Mouse (Mus musculus): ENCODE measurements around the gene Fhl3.
"Not testable (repeated sequence)": the region's sequence is repeated elsewhere in the genome, so short reads cannot be mapped to it uniquely, and the experiment has no call there.

Fhl3 gene

GRCm38 (mm10) chr4:124709961-124710446, 9.5 kb downstream of the Fhl3 start:
- DNase-seq: peak; percentile 57 to 65

DNA sequence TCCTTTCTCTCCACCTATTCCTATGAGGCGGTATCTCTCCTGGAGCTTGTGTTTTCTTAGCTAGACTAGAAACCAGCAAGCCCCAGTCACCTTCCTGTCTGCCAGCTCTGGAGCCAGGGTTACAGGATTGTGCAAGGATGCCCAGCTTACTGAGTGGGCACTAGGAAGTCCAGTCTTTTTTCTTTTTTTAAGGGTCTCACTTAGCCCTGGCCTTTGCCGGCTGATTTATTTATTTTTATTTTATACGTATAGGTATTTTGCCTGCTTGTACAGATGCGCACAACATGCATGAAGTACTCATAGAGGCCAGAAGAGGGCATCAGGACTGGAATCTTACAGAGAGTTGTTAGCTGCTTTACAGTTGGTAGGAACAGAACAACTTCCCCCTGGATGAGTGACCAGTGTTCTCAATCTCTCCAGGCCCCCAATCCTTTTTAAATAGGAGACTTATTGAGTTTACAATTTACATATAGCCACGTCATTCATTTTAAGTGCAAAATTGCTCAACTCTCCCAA, 10.3 kb downstream of the Fhl3 start:
- peak; percentile 37 to 62 for DNase-seq

- no peak for DNase-seq
Observed at GRCm38 (mm10) chr4:124712618-124713017, 12.1 kb downstream of the Fhl3 start.

DNA sequence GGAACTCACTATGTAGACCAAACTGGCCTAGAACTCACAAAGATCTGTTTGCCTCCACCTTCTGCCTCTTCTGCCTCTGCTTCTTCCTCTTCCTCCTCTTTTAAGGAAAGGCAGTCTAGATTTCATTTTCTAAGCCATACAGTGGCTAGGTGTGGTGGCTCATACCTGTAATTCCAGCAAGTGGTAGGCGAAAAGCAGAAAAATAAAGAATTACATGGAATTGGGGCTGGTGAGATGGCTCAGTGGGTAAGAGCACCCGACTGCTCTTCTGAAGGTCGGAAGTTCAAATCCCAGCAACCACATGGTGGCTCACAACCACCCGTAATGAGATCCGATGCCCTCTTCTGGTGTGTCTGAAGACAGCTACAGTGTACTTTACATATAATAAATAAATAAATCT, 13.3 kb downstream of the Fhl3 start:
- DNase-seq: not testable (repeated sequence)

DNA sequence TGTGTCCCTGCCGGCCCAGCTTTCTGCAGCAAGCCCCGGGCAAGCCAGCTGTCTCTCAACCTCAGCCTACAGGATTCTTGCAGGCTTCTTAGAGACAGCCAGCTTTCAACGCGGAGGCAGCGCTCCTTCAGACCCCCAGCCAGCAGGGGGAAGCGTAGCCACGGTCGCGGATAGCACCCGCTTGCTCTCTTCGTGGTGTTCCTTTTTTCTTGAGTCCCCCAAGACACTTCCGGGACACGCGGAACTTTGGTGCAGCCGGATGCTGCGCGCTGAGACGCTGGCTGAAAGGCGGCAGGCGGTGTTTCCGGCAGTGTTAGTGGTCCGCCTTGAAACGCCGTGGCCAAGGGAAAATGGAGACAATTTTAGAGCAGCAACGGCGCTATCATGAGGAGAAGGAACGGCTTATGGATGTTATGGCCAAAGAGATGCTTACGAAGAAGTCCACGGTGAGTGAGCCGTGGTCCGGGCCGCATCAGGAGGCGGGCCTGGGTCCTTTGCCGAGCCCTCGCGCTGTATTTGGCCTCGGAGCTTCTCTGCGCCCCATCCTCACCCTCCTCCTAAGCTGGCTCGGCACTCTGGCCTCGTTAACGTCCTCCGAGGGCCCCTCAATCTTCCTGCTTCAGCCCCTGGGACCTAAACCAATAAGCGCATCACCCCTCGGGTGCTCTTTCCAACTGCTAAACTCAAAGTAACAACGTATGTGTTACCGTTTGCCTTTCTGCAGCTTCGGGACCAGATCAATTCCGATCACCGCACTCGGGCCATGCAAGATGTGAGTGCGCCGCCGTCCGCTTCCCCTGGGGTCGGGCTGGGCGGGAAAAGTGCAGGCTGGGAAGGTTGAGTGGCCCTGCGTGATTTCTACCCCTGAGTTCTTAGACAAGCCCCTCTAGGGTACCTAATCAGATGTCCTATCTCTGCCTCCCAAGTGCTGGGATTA, 14.3 kb downstream of the Fhl3 start, which contains the start of gene Sf3a3:
TSS of gene Sf3a3 (plus strand) at position 232 of the 937 bp plus-strand sequence.
- DNase-seq: peak; percentile 95 to 96

DNA sequence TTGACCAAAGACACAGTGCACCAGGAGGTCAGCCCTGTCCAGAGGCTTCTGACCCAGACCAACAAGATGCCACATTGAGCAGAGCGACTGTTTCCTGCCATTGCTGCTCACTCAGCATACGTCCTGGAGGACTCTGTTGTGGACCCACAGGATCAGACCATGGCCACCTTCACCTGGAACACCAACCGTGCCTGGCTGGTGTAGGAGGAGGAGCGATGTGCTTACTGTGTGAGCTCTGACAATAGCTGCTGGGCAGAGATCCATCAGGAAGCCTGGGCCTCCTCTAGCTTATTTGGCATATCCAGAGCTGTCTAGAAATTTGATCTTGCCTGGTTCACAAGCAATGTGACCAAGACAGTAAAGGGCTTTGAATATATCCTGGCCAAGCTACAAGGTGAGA, 18.6 kb downstream of the Fhl3 start:
- no peak for DNase-seq

GRCm38 (mm10) chr4:124726121-124726520, 25.6 kb downstream of the Fhl3 start:
- no peak for DNase-seq

GRCm38 (mm10) chr4:124736952-124737351, 36.5 kb downstream of the Fhl3 start:
- no peak for DNase-seq

- DNase-seq: no peak
Observed at GRCm38 (mm10) chr4:124737486-124737885, 37.0 kb downstream of the Fhl3 start.

DNA sequence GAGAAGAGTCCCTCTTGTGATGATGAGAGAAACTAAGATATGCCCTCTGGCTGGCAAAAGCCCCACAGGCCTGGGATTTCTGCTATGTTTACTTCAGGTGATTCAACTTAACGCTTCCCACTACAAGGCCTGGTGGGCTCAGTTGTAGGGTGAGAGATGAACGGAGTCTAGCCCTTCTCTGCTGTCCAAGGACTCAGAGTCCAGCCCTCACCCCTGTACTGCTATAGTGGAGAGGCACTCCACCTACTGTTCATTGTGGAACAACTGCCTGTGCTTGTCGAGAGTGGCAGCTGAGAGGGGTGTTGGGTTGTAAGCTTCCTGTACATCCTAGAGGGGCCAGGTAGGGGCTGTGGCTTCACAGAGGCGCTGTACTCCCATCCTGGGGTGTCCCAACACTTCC, 37.5 kb downstream of the Fhl3 start:
- DNase-seq: no peak

- DNase-seq: no peak
Observed at GRCm38 (mm10) chr4:124738783-124739182, 38.3 kb downstream of the Fhl3 start.

GRCm38 (mm10) chr4:124741376-124742343, 41.2 kb downstream of the Fhl3 start, which contains the start of gene Inpp5b:
TSS of gene Inpp5b (plus strand) at chr4:124741850.
- DNase-seq: peak; percentile 81 to 83

GRCm38 (mm10) chr4:124742839-124743238, 42.3 kb downstream of the Fhl3 start:
- no peak for DNase-seq

GRCm38 (mm10) chr4:124746577-124746976, 46.1 kb downstream of the Fhl3 start:
- DNase-seq: no peak

- DNase-seq: peak; percentile 13 to 32
Observed at GRCm38 (mm10) chr4:124747851-124748250, 47.4 kb downstream of the Fhl3 start.

DNA sequence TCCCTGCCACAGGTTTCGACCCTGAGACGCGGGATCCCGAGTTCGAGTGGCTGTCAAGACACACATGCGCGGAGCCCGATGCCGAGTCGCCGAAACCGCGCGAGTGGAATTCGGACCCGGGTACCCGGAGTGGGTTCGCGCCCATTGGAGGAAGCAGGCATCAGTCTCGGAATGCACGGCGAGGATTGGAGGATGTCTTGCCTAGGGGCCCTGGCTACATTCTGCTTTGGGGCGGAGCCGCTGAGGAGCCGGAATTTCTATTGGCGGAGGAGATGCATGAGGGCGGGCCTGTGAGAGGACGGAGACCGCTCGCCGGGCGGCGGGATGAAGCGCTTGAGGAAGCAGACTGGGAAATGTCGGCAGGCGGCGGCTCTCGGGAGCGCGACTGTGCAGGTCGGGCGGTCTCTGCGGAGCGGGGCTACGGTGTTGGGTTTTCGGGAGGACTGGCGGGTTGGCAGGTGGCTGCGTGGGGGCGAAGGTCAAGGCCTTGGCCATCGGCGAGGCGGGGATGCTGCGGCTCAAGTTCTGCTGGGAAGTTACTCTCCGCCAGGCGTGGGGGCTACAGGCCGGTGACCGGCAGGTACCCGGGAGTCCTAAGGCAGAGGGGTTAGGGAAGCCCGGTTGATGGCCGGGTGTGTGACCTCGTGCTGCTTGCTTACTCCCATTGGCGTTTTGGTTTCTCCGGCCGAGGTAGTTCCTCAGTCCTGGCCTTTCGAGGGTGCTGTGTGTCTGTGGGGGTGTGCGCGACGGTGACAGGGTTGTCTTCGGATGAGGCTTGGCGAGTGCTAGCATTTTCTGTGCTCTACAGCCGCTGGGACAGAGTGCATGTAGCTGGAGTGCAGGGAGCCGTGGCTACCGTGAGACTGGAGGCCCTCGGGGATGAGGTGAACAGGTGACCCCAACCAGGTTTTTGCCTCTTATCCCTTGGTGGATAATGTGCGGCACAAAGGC, 51.1 kb downstream of the Fhl3 start:
- peak; percentile 99 for DNase-seq

DNA sequence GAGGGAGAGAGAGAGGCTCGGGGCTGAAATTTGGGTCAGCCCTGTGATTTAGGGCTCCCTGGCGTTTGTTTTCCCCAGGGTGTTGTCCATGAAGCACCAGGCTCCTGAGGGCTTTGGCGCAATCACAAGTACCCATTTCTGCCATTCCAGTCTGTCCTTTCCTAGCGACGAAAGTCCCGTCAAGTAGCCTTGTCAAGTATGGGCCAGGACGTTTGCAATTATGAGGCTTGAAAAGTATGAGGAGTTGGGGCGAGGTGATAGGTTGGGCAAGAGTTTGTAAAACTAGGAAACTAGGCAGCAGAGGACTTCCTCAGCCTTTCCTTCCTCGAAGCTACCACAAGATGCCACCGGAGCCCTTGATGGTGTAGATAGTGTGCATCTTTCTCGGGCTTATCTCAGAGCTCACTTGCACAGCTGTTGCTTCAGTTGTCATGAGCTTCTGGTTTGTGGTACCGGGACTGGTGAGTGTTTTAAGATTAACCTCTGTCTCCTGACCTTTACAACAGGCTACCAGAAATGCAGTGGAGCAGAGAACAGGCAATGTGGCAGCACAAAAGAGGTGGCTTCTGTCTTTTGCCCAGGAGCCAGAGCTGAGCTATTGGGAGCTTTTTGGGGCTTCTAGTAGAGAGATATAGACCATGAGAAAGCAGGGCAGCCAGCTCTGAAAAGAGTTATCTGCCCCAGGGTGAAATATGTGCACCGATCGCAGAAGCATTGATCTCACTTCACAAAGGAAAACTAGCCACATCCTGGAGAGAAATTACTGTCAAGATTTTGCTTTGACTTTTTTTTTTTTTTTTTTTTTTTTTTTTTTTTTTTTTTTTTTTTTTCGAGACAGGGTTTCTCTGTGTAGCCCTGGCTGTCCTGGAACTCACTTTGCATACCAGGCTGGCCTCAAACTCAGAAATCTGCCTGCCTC, 52.0 kb downstream of the Fhl3 start:
- peak; percentile 87 to 90 for DNase-seq

- no peak for DNase-seq
Observed at GRCm38 (mm10) chr4:124755526-124755925, 55.0 kb downstream of the Fhl3 start.
